Mouse (Mus musculus): ENCODE measurements around the gene Gm3336.

Gm3336 gene

DNA sequence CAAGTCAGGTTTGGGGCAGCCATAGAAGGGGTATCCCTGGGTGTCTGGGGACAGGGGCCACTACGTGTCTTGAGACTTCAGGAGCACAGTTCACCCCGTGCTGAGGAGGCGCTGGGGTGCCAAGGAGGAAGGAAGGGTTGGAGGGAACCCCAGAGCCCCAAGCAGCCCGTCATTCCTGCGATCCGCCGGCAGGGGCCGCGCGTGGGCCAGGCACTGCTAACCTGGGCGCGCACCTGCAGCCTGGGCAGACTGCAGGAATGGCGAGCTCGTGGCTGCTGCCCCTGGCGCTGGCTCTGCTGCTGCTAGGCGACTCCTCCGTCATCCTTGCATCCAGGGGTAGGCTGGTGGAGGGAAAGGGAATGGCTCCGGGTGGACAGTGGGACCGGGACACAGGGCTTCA, at the start of gene Gm3336:
Gene Gm3336, plus strand, starts transcription at position 247 of the 400 bp plus-strand sequence.
- peak; percentile 81 for DNase-seq

DNA sequence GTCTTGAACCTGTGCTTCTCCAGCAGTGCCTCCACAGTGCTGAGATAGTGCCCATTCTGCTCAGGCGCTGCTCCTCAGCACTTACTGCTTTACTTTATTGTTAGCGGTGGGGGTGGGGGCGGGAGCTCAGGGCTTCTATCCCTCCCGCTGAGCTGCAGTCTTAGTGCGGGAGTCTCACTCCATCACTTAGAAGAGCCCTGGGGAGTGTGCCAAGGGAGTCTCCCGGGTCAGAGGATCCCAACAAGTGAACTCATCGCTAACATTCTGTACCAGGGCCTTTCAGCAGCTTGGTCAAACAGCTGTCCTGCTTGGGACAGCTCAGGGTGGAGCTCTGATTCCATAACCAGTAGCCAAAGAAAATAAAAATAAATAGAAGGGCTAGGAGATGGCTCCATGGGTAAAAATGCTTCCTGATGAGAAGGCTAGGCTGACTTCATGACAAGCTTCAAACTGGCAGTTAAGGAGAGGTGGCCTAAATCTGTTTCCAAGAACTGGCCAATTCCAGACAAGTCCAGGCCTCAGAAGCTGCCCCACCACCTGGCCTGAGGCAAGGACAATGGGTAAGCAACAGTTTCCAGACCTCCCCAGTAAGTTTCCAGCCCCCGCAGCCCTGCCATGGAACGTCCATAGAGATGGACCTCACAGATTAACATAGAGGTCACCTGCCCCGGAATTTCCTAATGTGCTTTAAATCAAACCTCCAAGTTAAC, 46.6 kb upstream of the Gm3336 start:
- DNase-seq = peak; percentile 80

DNA sequence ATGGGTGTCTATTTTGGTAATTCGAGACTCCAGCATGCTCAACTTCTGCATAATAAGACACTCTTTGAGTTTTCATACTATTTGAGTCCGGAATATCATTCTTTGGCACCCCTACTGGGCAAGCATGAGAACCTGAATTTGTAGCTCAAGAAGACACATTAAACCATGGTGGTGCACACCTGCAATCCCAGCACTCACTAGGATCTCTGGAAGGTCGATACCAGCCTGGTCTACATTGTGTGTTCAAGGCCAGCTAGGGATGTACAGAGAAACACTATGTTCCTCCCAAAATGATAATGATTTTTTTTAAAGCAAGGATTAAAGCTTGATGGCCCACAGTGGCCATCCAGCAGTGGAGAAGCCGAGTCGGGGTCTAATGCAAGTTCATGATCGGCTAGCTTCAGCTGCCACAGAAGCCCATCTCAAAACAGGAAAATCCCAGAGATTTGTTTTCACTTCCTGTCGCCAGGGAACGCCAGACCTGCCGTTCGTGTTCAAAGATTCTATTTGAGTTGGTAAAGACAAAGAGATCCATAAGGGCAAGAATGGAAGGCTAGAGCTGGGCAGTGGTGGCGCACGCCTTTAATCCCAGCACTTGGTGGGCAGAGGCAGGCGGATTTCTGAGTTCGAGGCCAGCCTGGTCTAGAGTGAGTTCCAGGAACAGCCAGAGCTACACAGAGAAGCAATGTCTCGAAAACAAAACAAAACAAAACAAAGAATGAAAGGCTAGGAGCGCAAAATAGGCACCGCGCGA, 45.8 kb upstream of the Gm3336 start:
- no peak for DNase-seq

DNA sequence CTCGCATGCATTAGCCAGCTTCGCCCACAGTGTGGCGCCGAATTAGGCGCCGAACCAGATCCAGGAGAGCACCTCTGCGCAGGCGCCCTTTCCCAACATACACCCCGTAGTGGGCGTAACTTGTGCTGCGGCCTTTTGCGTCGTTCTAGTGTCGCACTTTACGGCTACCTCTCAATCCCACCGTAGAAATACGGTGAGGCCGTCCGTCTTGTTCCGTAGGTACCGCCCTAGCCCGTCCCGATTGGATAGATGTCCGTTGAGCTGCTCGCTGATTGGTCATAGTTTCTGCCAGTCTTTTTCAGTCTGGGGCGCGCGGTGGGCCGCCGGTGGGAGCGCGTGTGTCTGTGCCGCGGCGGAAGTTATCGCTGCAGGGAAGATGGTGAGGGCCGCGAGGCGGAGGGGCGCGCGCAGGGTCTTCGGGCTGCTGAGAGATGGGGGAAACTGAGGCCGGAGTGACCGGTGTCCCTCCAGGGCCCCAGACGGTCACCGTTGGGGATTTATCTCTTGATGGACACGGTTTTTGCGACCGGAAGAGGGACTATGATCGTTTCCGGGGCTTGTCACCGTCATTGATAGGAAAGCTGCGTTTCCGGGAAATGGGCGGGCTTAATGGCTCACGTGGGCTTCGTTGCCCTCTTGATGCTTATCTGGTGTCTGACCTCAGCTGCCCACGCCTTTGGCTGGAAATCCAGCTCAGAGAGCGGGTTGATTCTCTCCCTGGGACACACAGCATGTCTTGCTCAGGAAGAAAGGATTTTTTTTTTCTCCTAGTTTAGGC, 45.1 kb upstream of the Gm3336 start, which contains the start of gene Lsm4:
Gene Lsm4, plus strand, starts transcription at position 170 of the 778 bp plus-strand sequence.
- peak; percentile 98 for DNase-seq

DNA sequence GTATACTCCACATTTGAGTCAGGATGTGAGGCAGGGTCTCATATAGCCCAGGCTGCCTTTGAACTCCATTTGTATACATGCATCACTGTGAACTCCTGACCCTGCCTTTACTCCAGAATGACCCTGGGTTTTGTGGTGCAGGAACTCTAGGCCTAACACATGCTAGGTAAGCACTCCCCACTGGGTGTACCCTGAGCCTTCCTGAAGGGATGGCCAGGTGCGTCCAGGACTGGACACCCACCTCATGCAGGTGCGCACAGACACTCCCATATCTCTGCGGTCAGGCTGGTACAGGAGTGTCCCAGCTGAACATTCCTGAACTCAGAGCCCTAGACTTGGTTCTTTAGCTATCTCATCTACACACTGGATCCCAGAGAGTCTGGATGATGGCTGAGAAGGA, 44.2 kb upstream of the Gm3336 start:
- peak; percentile 12 for DNase-seq

DNA sequence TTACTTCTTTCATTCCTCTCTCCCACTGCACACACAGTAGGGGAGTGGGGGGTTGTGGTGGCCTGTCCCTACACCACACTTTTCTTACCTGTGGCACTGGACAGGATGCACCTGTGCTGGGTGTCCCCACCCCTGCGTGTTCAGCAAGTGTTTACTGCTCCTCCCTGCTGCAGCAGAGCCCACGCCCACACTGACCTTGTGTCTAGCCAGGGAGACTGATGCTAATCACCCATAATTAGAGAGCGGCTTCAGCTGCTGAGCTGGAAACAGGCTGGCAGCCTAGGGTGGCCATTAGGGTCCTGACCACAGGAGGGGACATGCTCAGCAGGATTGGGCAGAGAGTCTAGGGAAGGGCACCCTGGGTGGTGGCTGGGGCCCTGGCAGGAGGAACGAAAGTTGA, 43.6 kb upstream of the Gm3336 start:
- DNase-seq = peak; percentile 14

DNA sequence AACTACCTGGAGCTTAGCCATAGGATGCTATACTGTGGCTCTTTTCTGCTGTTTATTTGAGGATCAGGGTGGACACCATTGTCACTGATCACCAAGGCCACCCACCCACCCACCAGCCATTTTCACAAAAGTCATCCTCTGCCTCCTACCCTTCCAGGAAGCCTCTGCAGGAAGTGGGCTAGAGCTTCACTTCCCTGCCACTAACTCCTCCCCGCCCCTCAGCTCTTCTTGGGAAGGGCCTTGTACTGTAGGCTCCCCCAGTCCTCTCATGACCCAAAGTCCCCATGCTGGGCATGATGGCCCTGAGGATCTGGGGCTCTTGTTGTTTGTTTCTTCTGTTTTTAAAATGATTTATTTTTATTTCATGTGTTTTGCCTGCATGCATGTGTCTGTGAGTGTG, 43.0 kb upstream of the Gm3336 start:
- DNase-seq = peak; percentile 4

DNA sequence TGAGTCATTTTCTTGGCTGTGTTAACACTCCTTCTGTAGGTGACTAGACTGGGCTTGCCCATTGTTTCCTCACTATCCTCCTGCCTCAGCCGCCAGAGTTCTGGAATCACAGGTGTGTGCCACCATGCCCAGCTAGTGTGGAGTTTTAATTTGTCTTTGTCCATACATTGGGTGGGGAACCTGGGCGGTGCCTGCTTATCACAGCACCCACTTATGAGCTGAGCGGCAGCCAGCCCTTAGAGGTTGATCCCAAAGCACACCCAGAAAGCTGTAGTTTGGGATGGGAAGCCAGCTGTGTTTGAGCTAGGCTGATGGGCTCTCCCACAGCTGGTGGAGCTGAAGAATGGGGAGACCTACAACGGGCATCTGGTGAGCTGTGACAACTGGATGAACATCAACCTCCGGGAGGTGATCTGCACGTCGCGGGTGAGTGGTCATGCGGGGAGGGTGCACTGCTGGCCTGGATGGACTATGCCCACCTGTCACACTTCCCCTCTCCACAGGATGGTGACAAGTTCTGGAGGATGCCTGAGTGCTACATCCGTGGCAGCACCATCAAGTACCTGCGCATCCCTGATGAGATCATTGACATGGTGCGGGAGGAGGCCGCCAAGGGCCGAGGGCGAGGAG, 40.8 kb upstream of the Gm3336 start:
- DNase-seq = peak; percentile 70

DNA sequence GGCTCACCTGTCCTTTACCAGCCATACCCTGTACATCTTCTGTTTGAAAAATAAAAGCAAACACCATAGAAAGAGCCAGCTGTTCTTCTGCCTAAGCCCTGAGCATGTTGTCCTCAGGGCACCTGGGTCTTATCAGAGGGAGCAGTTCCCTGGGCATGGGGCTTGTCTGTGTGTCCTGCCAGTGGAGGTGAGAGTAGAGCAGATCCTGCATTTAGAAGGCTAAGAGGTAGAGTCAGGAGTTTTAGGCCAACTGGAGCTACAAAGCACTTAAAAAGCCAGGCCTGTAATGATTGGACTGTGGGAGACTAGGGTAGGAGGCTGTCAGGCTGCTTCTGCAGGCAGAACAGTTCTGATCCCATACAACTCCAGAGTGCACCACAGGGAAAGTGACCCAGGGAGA, 39.7 kb upstream of the Gm3336 start:
- DNase-seq = no peak

DNA sequence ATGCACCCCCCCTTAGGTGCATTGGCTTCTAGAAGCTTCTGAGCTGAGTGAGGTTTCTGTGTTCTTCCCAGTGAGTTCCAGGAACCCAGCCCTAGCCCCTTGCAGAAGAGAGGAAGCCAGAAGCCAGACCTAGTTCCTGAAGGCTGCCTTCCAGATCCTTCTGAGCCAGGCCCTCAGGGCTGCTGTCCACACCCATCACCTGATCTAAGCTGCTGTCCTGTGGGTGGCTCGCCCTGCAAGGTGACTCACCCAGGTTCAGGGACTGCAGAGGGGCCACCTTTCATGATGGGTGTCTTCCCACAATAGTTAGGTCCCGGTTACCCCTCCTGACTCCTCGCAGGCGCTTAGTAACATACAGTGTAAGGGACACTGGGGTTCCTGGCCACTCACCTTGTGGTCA, 38.9 kb upstream of the Gm3336 start:
- DNase-seq = no peak

DNA sequence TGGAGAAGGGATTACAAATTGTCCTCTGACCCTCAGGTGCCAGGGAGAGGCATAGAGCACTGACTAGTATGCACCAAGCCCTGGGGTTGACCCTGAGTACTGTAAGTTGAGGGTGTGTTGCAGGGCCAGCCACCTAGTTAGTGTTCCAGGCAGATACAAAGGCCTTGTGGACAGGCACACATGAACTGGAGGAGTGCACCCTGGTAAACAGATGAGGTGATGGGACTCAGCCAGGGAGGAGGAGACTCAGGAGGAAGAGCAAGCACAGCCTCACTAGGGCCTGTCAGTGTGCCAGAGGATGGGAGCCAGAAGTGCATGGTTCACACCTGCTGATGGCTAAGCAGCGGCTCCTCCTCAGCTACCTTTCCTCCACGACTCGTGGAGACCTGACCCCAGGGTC, 38.3 kb upstream of the Gm3336 start:
- DNase-seq = peak; percentile 82

DNA sequence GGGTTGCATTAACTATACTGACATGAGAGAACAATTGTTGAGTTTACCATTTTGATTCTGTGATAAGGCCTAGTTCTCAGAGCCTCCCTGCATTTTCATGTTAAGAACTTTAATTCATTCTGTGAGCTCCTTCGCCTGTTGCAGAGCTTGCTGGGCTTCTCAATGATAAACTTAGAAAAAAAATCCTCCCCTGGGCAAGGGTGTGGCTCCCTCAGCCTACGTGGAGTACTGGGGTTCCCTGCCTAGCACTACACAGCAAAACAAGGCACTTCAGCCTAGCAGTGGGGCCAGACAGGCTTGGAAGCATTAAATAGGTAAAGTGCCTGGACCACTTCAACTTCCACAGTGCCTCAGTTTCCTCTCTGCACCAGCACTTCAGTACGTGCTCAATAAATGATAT, 36.9 kb upstream of the Gm3336 start:
- DNase-seq = no peak

DNA sequence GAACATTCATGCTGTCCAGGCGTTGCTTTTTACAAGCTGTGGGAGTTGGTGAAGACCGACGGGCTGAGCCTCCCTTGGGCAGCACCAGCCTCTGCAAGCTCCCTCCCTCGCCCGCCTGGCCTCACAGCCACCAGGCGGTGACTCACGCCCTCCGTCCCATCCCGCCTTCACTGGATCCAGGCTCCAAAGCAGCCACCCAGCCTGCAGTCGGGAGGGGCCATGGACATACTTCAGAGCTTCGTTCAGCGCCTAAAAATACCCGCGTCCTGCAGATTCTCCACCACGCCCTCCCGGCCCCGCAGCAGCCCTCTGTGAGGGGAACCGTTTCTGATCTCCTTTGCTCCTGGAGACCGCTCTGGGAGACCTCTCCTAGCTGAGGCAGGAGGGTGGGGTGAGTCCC, 36.1 kb upstream of the Gm3336 start:
- DNase-seq = peak; percentile 62

DNA sequence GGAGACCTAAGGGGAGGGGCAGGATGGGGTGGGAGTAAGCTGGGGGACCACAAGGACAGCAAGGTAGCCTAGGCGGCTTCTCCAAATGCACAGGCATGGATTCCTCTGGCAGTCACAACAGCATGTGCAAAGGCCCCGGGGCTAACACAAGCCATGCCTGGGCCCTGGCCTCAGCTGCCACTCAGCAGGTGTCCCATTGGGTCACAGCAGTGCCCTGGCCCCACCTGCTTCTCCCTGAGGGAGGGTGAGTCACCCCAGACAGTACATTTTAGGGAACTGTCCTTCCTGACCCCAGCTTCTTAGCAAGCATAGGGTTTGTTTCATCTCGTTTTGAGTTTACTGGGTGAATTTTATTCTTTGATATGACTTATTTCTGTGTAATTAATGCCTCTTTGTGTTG, 35.7 kb upstream of the Gm3336 start:
- no peak for DNase-seq

DNA sequence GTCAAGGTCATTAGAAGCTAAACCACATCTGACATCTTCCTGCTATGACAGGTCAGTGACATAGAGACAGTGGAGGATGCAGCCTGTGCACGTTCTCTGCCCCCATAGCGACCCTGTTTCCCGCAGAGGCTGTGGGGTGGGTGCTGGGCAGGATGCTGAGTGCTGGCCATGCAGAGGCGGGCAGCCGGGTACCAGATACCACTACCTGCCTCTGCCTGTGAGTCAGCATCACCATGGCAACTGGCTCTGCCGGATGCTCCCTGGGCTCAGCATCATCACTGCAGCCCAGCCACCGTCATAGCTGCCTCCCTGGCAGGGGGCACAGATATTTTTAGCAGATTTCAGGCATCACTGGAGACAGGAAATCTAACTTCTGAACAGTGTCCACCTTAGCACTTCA, 34.1 kb upstream of the Gm3336 start:
- DNase-seq = no peak

DNA sequence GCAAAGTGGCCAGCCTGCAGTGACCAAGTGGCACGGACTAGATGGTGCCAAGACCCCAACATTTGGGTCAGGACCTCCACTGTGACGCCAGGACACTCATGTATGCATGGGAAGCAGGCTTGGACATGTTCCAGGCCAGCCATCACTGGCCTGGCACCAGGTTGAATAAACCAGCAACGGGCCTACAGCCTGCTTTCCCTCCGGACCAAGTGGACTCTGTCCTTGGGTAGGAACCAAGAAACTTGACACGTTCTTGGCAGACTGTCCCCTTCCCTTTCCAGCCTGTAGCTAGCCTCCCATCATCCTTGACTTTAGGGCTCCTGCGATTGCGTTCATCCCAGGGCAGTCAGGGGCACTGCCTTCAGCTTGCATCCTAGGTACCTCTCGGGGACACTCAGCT, 30.8 kb upstream of the Gm3336 start:
- peak; percentile 86 for DNase-seq

DNA sequence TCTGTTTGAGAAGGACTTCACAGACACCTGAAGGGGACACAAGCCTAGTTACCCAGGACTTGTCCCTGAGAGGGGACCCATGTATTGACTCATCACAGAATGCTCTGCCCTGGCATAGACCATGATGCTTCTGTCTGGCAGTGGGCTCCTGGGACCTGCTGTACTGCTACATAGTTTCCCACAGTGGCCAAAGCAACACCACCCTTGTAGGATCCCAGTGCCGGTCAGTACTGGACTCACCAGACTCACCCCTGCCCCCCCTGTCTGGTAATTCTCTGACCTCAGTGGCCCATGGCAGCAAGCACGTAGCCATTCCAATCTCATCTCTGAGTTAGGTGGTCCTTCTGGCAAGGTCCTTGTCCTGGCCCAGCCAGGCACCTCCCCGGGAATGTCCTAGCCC, 30.2 kb upstream of the Gm3336 start:
- no peak for DNase-seq

DNA sequence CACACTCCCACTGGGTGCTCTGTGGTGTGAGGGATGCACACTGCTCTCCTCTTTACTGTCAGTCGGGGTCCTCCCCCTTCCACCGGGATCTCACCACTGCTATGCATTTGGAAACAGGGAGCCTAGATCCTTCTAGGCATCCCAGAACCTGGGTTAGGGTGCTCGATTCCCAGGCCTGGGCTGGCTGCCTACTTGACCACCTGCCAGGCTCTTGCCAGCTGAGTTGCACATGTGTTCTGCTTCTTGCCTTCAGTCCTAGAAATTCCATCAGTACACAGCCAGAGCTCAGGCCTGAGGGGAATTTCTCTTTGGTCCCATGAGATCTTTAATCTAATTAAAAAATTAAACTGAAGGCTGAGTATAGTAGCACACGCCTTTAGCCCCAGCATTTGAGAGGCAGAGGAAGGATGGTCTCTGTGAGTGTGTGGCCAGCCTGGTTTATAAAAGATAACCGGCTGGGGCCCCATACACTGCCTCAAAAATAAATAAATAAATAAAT, 28.4 kb upstream of the Gm3336 start:
- DNase-seq = no peak

DNA sequence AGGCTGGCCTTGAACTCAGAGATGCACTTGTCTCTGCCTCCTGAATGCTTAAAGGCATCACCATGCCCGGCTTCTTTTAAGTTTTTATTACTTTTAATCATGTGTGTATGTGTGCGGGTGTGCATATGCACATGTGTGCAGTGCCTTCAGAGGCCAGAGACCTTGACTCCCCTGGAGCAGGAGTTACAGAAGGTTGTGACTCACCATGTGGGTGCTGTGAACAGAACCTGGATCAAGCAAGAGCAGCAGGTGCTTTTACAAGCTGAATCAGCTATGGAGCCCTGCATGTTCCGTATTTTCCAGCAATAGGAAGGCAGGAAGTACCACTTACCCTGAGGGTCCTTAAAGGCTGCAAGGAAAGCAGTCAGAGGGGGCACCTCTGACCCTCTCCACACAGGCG, 27.1 kb upstream of the Gm3336 start:
- DNase-seq = no peak

DNA sequence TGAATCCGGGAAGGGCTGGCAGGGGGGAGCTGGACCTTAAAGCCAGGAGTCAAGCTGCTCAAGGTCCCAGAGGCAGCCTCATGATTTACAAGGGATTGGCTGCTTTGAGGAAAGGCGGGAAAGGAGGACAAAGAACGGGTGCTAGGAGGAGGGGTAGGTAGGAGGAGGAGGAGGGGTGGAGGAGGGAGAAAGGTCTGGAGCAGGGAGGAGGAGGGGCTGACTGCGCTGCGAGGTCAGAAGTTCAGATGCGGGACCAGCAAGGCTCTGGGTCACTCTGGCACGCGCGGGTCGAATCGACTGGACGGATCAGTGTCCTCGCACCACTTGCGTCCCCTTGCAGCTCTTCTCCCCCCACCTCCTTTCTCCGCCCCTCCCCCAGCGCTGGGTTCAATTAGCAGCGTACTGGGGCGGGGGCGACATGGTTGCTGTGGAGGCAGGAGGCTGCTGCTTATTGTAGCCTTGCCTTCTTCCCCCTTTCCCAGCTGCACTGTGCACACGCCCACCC, 26.6 kb upstream of the Gm3336 start:
- peak; percentile 67 for DNase-seq

DNA sequence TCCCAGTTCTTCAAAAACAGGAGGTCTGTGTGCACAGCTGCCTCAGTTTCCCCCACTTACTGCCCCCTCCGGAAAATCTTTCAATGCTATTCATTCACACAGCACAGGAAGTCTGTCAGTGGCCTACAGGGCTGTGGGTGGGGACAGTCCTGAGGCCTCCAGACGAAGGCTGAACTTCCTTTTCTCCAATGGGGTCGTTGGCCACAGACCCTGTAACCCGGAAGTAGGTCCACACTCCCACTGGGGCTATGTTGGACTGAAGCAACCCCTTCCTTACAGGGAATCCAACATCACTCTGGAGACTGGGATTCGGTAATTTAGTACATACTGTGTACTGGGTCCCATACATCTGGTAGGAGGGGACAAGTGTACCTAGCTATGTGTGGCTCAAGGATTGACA, 24.7 kb upstream of the Gm3336 start:
- no peak for DNase-seq

DNA sequence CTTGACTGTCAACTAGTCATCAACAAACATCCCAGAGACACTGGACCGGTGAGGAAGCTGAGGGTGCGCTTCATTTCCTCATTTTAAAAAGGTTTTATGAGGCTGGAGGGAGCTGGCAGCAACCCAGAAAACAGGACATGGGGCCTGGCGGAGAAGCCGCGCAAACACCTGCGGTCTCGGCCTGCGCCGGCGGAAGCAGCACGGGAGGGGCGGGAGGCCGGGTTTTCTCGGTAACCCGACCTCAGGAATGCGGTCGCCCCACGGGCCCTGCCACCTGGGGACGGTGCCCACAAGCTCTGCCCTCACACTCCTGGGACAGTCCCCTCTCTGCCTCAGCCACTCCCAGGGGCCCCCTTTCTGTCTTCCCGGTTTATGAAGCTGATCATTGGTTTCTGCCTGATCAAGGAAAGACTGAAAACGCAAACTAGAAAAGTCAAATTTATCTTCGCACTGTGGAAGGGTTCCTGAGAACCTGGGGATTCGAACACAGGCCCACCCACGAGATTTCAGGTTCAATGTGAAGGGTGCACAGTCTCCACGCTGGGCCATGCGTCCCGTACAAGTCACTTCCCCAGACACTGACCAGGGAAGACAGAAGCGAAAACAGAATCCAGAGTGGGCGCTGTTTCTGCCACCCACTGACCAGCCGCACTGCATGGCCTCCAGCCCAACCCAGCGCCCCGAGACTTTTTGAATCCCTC, 22.9 kb upstream of the Gm3336 start:
- peak; percentile 79 for DNase-seq

All from kidney, postnatal 14 days (tissue).